Mouse (Mus musculus) layer of hippocampus, adult 11-12 months (tissue): ENCODE data around the gene Eva1b.
"Not testable (repeated sequence)": the region's sequence is repeated elsewhere in the genome, so short reads cannot be mapped to it uniquely, and the experiment has no call there.

Experiments
- DNase-seq: peaks from one replicate; pipeline ENCODE4 v3.0.0; 2022; ENCODE audit warnings: low spot score

Eva1b gene

DNA sequence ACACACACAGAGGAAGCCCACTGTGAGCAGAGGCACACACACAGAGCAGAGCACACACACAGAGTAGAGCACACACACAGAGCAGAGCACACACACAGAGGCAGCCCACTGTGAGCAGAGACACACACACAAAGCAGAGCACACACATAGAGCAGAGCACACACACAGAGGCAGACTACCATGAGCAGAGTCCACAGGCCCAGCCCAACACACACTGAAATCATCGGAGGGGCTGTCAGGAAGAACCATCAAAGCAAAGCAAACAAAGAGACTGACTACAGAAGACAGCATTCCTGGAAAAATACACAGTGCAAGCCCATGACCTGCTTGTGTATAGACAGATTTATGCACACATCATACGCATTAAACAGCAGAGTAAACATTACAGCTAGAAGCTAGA, 8.3 kb downstream of the Eva1b start:
- DNase-seq = no peak

DNA sequence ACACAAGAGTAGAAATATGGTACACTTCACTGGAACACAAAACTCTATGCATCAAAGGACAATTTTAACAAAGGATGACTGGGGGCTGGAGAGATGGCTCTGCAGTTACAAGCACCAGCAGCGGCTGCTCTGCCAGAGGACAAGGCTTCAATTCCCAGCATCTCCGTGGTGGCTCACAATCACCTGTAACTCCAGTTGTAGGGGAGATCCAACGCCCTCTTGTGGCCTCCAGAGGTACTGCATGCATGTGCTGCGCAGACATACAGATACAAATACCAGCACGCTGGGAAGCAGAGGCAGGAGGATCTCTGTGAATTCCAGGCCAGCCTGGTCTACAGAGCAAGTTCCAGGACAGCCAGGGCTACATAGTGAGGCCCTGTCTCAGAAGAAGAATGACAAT, 9.1 kb downstream of the Eva1b start:
- no peak for DNase-seq

DNA sequence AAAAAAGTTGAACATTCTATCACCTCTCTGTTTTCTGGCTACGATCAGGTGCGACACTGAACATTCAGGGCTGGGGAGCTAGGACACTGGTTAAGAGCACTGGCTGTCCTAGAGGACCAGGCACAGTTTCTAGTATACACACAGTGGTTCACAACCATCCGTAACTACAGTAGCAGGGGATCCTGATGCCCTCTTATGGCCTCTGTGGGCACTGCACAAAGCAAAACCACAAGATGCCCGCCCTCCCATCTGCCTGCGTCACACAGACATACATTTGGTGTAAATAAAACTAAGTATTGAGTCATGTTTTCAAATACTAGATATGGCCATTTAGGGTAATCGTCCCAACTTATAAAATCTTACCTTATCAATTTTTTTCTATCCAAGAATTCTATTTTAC, 10.0 kb downstream of the Eva1b start:
- no peak for DNase-seq

DNA sequence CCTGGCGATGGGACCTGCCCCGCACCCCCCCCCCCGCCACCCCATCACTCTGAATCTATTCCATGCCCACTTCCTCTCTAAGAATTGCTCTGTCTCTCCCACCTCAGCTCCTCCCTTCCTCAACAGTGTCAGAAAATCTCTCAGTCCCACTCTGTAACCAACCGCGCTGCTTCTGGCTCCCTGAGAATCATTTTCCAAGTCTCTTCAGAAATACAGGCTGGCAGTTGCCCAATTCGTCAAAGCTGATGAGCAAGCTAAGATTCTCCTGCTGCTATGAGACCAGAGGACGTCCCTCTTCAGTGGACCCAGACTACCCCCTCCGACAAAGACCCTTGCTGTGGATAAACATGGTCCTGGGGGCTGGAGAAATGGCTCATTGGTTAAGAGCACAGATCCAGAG, 11.9 kb downstream of the Eva1b start:
- no peak for DNase-seq

DNA sequence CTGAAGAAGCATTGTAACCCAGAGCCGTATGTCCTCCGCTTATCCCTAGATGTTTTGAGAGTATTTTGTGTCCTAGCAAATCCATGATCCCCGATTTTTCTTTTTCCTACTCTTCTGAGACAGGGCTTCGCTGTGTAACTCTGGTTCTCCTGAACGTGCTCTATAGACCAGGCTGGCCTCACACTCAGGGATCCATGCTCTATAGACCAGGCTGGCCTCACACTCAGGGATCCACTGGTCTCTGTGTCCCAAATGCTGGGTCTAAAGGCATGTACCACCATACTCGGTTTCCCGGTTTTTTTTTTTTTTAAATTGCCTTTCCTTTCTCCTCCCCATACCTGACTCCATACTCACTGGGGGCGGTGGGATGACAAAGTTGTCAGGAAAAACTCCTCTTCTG, 13.4 kb downstream of the Eva1b start:
- DNase-seq = no peak

DNA sequence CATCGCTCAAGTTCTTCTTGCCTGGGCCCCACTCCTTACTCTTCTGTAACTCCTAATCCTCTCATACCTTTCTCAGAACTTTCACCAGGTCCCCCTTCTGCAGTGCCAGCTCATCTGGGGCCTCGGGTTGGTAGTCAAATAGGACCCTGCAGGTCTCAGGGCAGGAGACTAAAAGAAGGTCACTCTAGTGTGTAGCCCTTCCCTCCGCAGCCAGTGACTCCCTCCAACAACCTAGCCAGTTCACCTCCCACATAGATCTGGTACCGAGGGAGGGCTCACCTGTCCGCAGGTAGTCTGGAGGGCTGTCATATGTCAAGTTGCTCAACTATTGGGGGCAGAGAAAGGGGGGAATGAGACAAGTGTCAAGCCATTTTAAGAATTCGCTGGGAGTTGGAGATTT, 13.9 kb downstream of the Eva1b start:
- no peak for DNase-seq

DNA sequence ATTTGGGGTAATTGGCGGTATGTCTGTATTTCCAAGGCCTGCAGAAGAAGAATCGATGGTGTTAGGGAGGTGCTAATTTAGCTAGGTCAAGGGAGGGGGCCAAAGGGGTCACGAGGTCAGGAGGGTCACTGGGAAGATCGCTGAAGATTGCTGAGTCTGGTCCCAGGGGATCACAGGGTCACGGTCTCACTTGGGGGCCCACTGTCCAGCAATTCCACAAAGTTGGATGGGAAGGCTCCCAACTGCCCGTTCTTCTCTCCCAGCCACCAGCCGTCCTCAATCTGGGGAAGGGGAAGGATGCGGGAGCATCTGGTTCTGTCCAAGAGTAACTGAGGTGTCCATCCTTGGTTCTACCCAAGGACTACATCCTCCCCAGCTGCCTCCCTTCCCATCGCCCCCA, 14.4 kb downstream of the Eva1b start:
- no peak for DNase-seq

DNA sequence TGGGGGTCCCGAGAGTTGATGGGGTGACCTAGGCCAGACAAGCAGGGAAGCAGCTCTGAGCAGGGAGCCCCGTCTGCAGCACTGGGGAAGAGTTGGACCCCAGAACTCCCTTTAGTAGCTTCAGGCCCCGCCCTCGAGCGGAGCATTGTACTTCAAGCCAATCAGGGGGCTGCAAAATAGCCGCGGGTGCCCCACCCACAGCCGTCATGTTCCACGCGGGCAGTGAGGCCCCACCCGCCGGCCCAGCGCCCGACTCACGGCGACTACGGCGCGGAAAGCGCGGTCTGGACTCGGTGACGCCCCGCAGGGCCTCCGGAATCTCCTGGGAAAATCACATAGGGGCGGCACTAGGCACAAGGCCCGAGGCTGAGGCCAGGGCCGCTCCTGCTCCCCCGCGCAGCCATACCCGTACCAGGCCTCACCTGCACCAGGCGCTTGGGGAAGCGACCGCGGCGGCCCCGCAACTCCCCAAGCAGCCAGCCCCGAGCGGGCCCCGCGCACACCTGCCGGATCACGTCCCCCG, 15.1 kb downstream of the Eva1b start:
- DNase-seq = peak; percentile 83

DNA sequence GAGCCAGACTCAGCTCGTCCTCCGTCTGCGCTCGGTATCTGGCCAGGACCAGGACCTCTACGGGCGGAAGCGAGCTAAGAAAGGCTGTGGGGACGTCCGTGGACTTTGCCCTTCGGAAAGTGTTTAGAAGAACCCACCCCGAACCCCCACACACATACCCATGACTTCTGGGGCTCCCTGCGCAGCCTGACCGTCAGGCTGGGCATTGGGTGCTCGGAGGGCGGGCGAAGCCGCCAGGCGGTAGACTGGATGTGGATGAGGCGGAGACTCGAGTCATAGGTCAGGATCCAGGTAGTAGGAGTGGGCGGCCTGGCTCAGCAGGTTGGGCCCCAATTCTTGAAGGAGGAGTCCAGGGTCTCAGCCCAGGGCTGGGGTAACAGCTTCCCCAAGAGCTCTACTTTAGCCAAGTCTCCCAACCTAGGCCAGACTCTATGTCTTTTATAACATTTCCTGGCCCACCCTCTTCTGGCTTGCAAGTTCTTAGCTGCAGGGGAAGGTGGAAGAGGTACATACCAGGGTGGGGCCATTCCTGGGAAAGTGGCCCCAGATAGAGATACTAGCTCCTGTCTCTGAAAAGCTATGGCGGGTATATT, 15.6 kb downstream of the Eva1b start, which contains the start of gene Sh3d21:
Gene Sh3d21 (minus strand): TSS at position 425 of the 593 bp plus-strand sequence.
- DNase-seq = no peak

DNA sequence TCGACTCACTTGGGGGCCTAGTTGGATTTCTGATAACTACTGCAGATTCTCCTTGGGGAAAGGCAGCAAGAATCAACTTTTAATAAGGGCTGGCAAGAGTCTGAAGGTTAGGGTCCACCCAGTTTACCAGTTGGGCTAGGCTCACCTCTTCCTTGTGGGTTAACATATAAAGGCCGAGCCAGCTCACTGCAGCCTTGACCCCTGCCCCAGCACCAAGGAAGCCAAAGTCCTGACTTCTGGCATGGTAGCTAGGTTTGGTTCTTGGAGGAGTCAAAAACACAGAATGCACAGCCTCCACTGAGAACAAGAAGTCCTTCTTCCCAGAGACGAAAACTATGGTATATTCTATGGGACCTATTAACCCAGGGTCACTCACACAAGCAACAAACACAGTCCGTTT, 16.1 kb downstream of the Eva1b start:
- no peak for DNase-seq

DNA sequence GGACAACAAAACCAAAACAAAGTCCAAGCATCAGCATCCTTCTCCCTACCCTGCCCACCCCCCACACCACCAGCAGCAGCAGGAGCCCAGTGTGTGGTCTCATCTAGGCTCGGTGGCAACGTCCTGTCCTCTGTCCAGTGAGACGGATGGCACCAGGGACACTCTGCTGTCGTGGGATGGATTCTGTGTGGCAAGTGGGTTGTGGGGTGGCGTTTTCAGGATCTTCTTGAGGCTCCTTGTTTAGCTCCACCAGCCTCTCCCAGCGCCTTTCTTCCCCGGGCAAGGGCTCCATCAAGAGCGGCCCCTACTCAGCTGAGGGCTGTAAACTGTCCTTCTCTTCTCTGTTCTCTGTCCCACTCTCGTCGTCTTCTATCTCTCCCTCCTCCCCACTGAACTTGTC, 17.5 kb downstream of the Eva1b start:
- not testable (repeated sequence) for DNase-seq

DNA sequence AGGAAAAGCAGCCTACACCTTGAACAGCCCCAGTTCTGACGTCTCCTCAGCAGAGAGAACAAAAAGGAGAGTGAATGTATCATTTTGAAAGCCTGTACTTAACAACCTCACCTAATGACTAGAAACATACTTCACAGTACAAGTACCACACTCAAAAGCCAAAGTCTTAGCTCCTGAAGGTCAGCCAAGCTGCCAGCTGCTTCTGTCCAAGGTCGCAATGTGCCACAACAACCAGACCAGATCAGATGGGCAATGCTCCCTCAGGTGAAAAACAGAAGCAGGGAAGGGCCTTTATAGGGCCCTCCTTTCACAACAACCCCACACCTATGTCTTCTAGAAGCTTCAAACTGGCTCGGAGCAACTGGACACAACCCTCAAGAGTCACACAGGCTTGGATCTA, 18.5 kb downstream of the Eva1b start:
- DNase-seq = no peak

DNA sequence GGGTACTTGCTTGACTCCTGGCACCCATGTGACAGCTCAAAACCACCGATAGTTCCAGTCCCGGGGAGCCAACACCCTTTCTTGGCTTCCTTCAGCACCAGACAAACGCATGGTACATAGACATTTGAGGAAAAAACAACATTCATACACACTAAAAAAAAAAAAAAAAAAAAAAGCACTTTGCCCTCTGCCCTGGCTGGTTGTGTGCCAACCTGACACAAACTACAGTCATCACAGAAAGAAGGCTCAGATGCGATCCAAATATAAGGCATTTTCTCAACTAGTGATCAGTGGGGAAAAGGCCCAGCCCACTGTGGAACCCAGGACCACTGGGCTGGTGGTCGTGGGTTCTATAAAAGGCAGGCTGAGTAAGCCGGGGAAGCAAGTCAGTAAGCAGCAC, 21.3 kb downstream of the Eva1b start:
- DNase-seq = no peak

DNA sequence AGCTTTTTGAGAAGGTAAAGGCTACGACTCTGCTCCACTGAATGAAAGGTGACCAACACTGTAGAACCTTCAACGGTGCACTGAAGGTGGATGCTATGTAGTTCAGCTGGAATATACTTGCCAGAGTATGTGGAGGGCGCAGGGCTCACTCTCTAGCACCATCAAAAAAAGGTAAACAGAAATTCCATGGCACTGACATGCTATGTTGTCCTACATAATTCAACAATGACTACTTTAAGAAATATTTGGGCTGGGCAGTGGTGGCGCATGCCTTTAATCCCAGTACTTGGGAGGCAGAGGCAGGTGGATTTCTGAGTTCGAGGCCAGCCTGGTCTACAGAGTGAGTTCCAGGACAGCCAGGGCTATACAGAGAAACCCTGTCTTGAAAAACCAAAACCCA, 23.2 kb downstream of the Eva1b start:
- not testable (repeated sequence) for DNase-seq

DNA sequence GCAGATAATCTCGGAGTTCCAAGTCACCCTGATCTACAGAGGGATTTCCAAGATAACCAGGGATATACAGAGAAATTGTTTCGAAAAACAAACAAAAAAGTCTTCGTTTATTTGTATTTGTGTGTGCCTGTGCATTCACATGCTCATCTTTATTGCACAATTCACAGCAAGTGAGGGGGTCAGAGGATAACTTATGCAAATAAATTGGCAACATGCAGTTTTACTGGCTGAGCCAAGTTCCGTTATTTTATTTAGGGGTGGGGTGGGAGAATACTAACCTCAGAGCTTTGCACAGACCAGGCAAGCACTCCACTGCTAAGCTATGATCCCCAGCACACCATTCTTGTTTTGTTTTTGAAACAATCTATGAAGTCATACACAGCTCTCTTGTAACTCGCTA, 26.3 kb downstream of the Eva1b start:
- DNase-seq = no peak

DNA sequence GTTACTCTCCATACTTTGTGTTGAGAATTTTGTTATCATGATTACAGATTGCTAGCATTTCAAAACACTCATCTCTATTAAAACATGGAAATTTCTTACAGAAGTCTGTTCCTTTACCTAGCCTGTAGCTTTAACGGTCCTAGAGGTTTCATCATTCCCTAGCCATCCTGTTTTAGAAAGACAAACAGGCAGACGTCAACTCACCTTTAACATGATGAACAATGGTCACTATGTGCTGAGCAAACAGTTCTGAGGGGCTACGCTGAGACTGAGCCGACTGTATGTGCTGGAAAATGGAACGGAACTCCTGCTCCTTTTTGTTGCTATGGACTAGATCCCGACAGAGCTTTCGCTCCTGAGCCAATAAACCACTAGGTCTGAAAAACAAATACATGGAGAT, 28.4 kb downstream of the Eva1b start:
- DNase-seq = not testable (repeated sequence)

DNA sequence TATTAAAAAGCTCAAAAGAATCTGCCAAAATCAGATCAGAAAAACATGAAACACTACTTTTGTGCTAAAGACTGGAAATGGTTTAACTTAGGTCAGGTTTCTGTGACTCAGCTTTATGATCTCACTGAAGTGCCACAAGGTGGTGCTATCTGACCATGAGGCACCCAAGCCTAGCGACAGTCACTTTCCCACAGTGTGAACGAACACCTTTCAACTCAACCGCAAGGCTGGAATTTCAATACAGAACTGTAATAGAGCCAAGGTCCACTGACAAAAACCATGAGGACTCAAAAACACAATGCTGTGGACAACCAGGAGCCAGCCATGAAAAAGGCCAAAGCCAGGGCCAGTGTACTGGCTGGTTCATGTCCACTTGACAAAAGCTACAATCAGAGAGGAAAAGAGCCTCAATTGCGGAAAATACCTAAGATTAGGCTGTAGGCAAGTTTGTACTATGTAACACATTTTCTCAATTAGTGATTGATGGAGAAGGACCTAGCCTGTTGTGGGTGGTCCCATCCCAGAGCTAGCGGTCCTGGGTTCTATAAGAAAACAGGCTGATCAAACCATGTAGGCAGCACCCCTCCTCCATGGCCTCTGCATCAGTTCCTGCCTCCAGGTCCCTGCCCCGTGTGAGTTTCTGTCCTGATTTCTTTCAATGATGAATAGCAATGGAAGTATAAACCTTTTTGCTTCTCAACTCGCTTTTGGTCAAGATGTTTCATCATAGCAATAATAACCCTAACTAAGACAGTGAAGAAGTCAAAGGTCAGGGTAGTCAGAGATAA, 33.8 kb downstream of the Eva1b start:
- peak; percentile 51 for DNase-seq

DNA sequence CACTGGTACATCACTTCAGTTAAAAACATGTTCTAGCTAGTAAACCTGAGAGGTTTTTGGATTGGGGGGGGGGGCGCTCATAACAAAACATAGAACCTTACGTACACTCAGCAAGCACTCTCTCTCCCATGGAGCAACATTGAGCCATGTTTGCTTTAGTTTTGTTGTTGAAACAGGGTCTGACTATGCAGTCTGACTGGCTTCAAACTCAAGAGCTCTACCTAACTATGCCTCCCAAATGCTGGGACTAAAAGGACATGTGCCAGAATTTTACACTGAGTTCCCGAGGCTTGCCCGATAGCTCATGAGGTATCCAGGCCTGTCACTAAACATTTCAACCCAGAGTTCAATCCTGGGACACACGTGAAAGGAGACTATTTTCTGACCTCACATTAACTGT, 35.5 kb downstream of the Eva1b start:
- no peak for DNase-seq

DNA sequence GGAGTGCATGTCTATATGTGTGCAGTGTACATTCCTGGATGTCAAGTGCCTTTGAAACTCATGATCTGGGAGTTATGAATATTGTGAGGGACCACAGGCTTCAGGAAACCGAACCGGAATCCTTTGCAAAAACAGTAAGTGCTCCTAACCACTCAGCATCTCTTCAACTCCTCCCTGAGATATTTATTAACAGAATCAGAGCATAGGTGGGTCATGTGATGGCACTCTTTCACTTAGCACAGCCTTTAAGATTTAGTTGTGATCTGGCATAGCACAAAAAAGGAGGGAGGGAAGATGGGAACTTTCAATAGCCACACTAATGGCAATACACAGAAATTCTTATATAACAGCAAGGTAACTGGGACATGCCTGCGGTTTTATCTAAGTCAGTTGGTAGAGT, 39.6 kb downstream of the Eva1b start:
- DNase-seq = no peak

DNA sequence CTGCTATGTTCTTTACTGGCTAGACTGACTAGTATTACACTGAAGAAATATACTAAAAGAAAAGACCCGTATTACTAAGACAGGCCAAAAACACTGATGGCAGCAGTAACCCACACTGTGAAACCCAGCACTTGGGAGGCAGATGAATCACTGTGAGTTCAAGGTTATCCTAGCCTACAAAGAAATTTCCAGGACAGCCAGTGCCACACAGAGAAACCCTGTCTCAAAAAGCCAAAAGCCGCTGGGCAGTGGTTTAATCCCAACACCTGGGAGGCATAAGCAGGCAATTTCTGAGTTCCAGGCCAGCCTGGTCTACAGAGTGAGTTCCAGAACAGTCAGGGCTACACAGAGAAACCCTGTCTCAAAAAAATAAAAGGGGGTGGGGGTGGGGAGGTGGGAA, 43.1 kb downstream of the Eva1b start:
- DNase-seq = no peak

DNA sequence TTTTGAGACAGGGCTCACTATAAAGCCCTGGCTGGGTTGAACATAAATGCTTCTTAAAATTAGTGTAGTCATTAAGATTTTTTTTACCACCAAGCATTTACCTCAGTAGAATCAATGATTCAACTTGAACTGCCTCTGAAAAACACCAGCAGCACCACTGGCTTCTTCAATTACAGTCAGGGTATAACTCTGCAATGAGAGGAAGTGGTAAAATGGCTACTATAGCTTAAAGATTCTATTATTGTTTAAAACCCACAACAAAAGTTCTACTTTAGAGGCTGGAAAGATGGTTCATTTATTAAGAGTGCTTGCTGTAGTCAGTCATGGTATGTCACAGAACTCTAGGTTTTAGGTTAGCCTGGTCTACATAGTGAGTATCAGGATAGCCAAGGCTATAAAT, 46.7 kb downstream of the Eva1b start:
- DNase-seq = no peak

DNA sequence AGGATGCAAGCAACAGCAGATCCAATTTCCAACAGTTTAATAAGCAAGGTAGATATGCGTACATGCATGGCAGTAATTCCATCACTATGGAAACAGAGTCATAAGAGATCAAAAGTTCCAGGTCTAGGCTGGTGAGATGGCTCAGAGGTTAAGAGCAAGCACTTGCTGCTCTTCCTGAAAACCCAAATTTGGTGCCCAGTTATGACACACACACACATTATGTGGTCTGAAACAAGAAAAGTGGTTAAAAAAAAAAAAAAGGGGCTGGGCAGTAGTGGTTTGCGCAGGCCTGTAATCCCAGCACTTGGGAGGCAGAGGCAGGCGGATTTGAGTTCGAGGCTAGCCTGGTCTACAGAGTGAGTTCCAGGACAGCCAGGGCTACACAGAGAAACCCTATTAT, 47.4 kb downstream of the Eva1b start:
- no peak for DNase-seq

DNA sequence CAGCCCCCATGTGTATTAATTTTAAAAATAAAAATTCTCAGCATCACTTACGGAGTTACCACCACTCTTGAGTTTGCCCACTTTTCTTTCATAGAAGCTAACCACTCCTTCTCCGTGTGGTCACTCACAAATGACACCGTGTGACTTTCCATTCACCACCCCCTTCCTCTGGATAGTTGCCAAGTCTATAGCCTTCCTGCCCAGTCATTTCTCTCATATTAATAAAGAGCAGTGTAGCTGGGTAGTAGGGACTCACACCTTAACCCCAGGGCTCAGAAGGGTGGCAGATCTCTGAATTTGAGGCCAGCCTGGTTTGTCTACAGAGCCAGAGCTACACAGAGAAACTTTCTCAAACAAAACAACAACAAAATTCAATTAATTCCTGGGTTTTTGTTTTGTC, 49.9 kb downstream of the Eva1b start:
- DNase-seq = no peak
